In the genomic region with DNA sequence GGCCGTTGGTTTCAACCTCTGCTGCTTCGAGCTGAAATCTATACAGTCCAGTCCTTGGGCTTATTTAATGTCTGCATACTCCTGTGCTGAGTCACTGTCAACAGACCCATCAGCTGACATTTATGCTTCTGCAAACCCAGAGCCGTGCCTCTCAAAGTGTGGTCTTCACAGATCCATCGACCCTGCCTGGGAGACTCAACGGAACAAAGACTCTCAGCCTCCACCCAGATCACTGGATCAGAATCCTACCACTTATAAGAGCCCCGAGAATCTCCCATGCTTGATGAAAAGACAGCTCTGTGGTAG, we compare ENCODE assay signal across 13 mouse cellular contexts. TPM values are rescaled to one million over a fixed set of nuclear protein-coding genes. Genes with fewer than 3 reads are reported as not detected.
DNase-seq lines count a peak whose midpoint lies in the region; ATAC-seq and TF ChIP-seq lines count a peak whose summit lies in the region.
"Had no signal": no experiment of that assay in that cellular context is flagged by ENCODE, and none has a peak within 500 bp of the region (broad histone marks: within the 10 kb centered on the region; RNA-seq: fewer than 3 reads in every experiment).

No protein-coding gene starts in this region.

- no peaks in the 10 kb centered on the region for H3K36me3 ChIP-seq in hindbrain, embryonic 10.5 days
- no peaks in the 10 kb centered on the region for H3K36me3 ChIP-seq in hindbrain, embryonic 14.5 days (replicated peaks; ENCODE audit: control insufficient read depth, insufficient read depth)
- H3K36me3 ChIP-seq in lung, postnatal 0 days (ENCODE audit: insufficient read depth, low read length), result no peaks in the 10 kb centered on the region
- no peaks in the 10 kb centered on the region for H3K36me3 ChIP-seq in stomach, embryonic 16.5 days (ENCODE audit: control insufficient read depth, insufficient read depth, low read length)
- H3K36me3 ChIP-seq: embryonic facial prominence, embryonic 15.5 days; G1E had no signal

- H3K27me3 ChIP-seq in hindbrain, embryonic 10.5 days (ENCODE audit: insufficient read depth, poor library complexity, severe bottlenecking), result peaks cover 4% of the 10 kb centered on the region; the same call in 1 of the 2 replicates
- no peaks in the 10 kb centered on the region for H3K27me3 ChIP-seq in hindbrain, embryonic 14.5 days (ENCODE audit: control insufficient read depth, insufficient read depth, low read length)
- no peaks in the 10 kb centered on the region for H3K27me3 ChIP-seq in lung, postnatal 0 days (replicated peaks; ENCODE audit: insufficient read depth, low read length)
- H3K27me3 ChIP-seq in stomach, embryonic 16.5 days (ENCODE audit: control insufficient read depth, insufficient read depth, low read length), result no peaks in the 10 kb centered on the region
- H3K27me3 ChIP-seq: embryonic facial prominence, embryonic 15.5 days had no signal

- no peak overlapping the region for H3K4me2 ChIP-seq in hindbrain, embryonic 14.5 days (replicated peaks)
- H3K4me2 ChIP-seq in lung, postnatal 0 days (replicated peaks; ENCODE audit: low read depth, low read length), result no peak overlapping the region
- H3K4me2 ChIP-seq in stomach, embryonic 16.5 days (ENCODE audit: low read depth, low read length), result no peak overlapping the region
- H3K4me2 ChIP-seq: embryonic facial prominence, embryonic 15.5 days; lung, embryonic 14.5 days had no signal

- DNase-seq in hindbrain, embryonic 10.5 days (ENCODE audit: low spot score), result no peak
- no peak for DNase-seq in hindbrain, embryonic 14.5 days (ENCODE audit: low spot score)
- no peak for DNase-seq in lung, postnatal 0 days (ENCODE audit: low spot score)
- DNase-seq in lung, postnatal 4 days, result no peak
- no peak for DNase-seq in left cerebral cortex, postnatal 4 days
- DNase-seq: kidney, adult 11 months had no signal

- peaks cover 96% of the 10 kb centered on the region for H3K4me1 ChIP-seq in hindbrain, embryonic 10.5 days (replicated peaks)
- peaks cover 63% of the 10 kb centered on the region for H3K4me1 ChIP-seq in hindbrain, embryonic 14.5 days (replicated peaks; ENCODE audit: control insufficient read depth, insufficient read depth, low read length)
- peaks cover 24% of the 10 kb centered on the region for H3K4me1 ChIP-seq in lung, postnatal 0 days (ENCODE audit: insufficient read depth, low read depth, low read length)
- H3K4me1 ChIP-seq in embryonic fibroblast, embryonic 13.5 days (ENCODE audit: control insufficient read depth, insufficient read depth, low read length), result peaks cover 26% of the 10 kb centered on the region
- peaks cover 59% of the 10 kb centered on the region for H3K4me1 ChIP-seq in stomach, embryonic 16.5 days (ENCODE audit: control insufficient read depth, insufficient read depth, low read length)

- H3K9ac ChIP-seq in hindbrain, embryonic 14.5 days, result no peak overlapping the region
- no peak overlapping the region for H3K9ac ChIP-seq in lung, postnatal 0 days (replicated peaks; ENCODE audit: low read depth)
- peak overlapping the region; percentile 49; the same call in 1 of the 2 replicates for H3K9ac ChIP-seq in stomach, embryonic 16.5 days (ENCODE audit: low read length)
- H3K9ac ChIP-seq: embryonic facial prominence, embryonic 15.5 days; lung, embryonic 14.5 days had no signal

- TF ChIP-seq POLR2A in embryonic fibroblast, embryonic 13.5 days (IDR thresholded peaks at IDR 0.05; ENCODE audit: low read depth, low read length), result 0 out of 2 replicates have a peak, but pooled peaks have one; percentile 21

- TF ChIP-seq EP300 in lung, postnatal 0 days (IDR thresholded peaks at IDR 0.05), result no peak

- no peak for TF ChIP-seq CTCF in lung, postnatal 0 days (IDR thresholded peaks at IDR 0.05)
- no peak for TF ChIP-seq CTCF in embryonic fibroblast, embryonic 13.5 days (IDR thresholded peaks at IDR 0.05; ENCODE audit: borderline replicate concordance, insufficient read depth, low read length)

- no peak for ATAC-seq in hindbrain, embryonic 14.5 days (ENCODE audit: low FRiP score)
- ATAC-seq in lung, postnatal 0 days, result no peak
- no peak for ATAC-seq in stomach, embryonic 16.5 days (ENCODE audit: insufficient read depth, low FRiP score)

- intact Hi-C loops in left cerebral cortex, postnatal 4 days (cut with DNase I), result no loop called here

- peak overlapping the region; percentile 100 for H3K27ac ChIP-seq in hindbrain, embryonic 10.5 days
- no peak overlapping the region for H3K27ac ChIP-seq in hindbrain, embryonic 14.5 days
- peak overlapping the region; percentile 8; the same call in 1 of the 2 replicates for H3K27ac ChIP-seq in lung, postnatal 0 days (ENCODE audit: low read length)
- H3K27ac ChIP-seq in embryonic fibroblast, embryonic 13.5 days (ENCODE audit: insufficient read depth, low read length), result peak overlapping the region; percentile 62
- peak overlapping the region; percentile 59 for H3K27ac ChIP-seq in stomach, embryonic 16.5 days (ENCODE audit: low read length)
- H3K27ac ChIP-seq: embryonic facial prominence, embryonic 15.5 days had no signal

- H3K4me3 ChIP-seq in hindbrain, embryonic 10.5 days, result no peak overlapping the region
- H3K4me3 ChIP-seq in hindbrain, embryonic 14.5 days (replicated peaks; ENCODE audit: low read length), result no peak overlapping the region
- H3K4me3 ChIP-seq in lung, postnatal 0 days (ENCODE audit: low read depth, low read length), result no peak overlapping the region
- H3K4me3 ChIP-seq in embryonic fibroblast, embryonic 13.5 days (ENCODE audit: insufficient read depth, low read length), result no peak overlapping the region
- no peak overlapping the region for H3K4me3 ChIP-seq in stomach, embryonic 16.5 days (replicated peaks; ENCODE audit: low read length)
- H3K4me3 ChIP-seq: embryonic facial prominence, embryonic 15.5 days had no signal

- WGBS in hindbrain, embryonic 10.5 days, result 81% methylated on average over 6 of the region's 6 CpGs
- 79% methylated on average over 6 of the region's 6 CpGs for WGBS in hindbrain, embryonic 14.5 days
- 32% methylated on average over 6 of the region's 6 CpGs for WGBS in lung, postnatal 0 days
- WGBS in stomach, embryonic 16.5 days, result 26% methylated on average over 6 of the region's 6 CpGs

- no peaks in the 10 kb centered on the region for H3K9me3 ChIP-seq in hindbrain, embryonic 10.5 days
- H3K9me3 ChIP-seq in hindbrain, embryonic 14.5 days (ENCODE audit: control insufficient read depth, low read length), result no peaks in the 10 kb centered on the region
- no peaks in the 10 kb centered on the region for H3K9me3 ChIP-seq in lung, postnatal 0 days (ENCODE audit: low read length)
- H3K9me3 ChIP-seq in stomach, embryonic 16.5 days (replicated peaks; ENCODE audit: control insufficient read depth, low read length), result no peaks in the 10 kb centered on the region
- H3K9me3 ChIP-seq: embryonic facial prominence, embryonic 15.5 days; G1E had no signal

RNA-seq across cellular contexts. Expression of gene Tex44, which starts 11.8 kb away (rescaled TPM):
- not detected in 2 replicates for polyA plus RNA-seq in hindbrain, embryonic 10.5 days (2016; fragmentation: Nextera tagmentation; extraction: Ambion mirVana)
- polyA plus RNA-seq in hindbrain, embryonic 14.5 days (2014; fragmentation: Nextera tagmentation; extraction: Ambion mirVana), result not detected in 2 replicates
- not detected in 2 replicates for polyA plus RNA-seq in lung, postnatal 0 days (2015; fragmentation: Nextera tagmentation; extraction: Ambion mirVana)
- not detected in 2 replicates for polyA plus RNA-seq in embryonic fibroblast, embryonic 13.5 days (2011; ENCODE audit: insufficient read length, low read depth, missing spikeins)
- polyA plus RNA-seq in stomach, embryonic 16.5 days (2015; fragmentation: Nextera tagmentation; extraction: Ambion mirVana), result not detected in 2 replicates
- not detected for total RNA-seq in left cerebral cortex, postnatal 4 days (2021)
- total RNA-seq: adrenal gland, adult 18-20 months; layer of hippocampus, postnatal 25 days had no signal
- polyA plus RNA-seq: embryonic facial prominence, embryonic 15.5 days; G1E; lung, embryonic 14.5 days had no signal

RNA-seq across cellular contexts. Expression of gene Nmur1, which starts 11.9 kb away (rescaled TPM):
- polyA plus RNA-seq in hindbrain, embryonic 10.5 days (2016; fragmentation: Nextera tagmentation; extraction: Ambion mirVana), result 0.12 TPM in 1 of 2 replicates, not detected in the other
- polyA plus RNA-seq in hindbrain, embryonic 14.5 days (2014; fragmentation: Nextera tagmentation; extraction: Ambion mirVana), result not detected in 2 replicates
- 1.3 and 2.1 TPM in 2 replicates for polyA plus RNA-seq in lung, postnatal 0 days (2015; fragmentation: Nextera tagmentation; extraction: Ambion mirVana)
- not detected in 2 replicates for polyA plus RNA-seq in embryonic fibroblast, embryonic 13.5 days (2011; ENCODE audit: insufficient read length, low read depth, missing spikeins)
- polyA plus RNA-seq in stomach, embryonic 16.5 days (2015; fragmentation: Nextera tagmentation; extraction: Ambion mirVana), result not detected in 2 replicates
- total RNA-seq in left cerebral cortex, postnatal 4 days (2021), result under 1 TPM; 0.48 to 0.62 TPM
- total RNA-seq: adrenal gland, adult 18-20 months; G1E; layer of hippocampus, postnatal 25 days had no signal
- polyA plus RNA-seq: embryonic facial prominence, embryonic 15.5 days; G1E; lung, embryonic 14.5 days had no signal
